In the genomic region with DNA sequence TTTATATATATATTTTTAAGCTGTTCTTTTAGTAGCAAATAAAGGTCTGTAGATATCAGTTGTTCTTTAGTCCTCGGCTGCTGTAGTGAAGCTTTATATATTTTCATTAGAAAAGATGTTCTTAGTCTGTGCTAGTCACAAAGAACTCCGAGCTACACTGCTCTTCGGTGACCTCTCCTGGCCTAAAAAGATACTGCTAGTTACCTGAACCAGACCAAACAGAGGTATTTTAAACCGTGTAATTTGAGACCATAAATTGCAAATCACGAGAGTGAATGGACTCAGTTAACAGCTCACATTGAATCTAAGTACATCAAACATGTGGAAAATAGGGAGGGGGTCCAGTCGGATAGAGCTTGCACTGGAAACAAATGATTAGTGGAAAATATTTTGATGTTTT, we compare ENCODE assay signal across 8 mouse cellular contexts.
DNase-seq lines count a peak whose midpoint lies in the region; ATAC-seq and TF ChIP-seq lines count a peak whose summit lies in the region.

No protein-coding gene starts in this region.

- peak; percentile 53 for DNase-seq in intestine, embryonic 14.5 days (ENCODE audit: low spot score)
- DNase-seq in ES-E14 (ENCODE audit: low read depth, low spot score), result peak; percentile 37
- peak; percentile 77 to 81 for DNase-seq in cerebellum, postnatal 14 days
- DNase-seq in hindbrain, embryonic 14.5 days (ENCODE audit: low spot score), result peak; percentile 83
- DNase-seq in lung, postnatal 14 days, result peak; percentile 13

- WGBS in intestine, embryonic 14.5 days, result 13% methylated on average over 6 of the region's 6 CpGs
- 13% methylated on average over 6 of the region's 6 CpGs for WGBS in intestine, embryonic 16.5 days
- WGBS in hindbrain, embryonic 14.5 days, result 17% methylated on average over 6 of the region's 6 CpGs
- WGBS in heart, embryonic 11.5 days (ENCODE audit: insufficient replicate concordance), result 16% methylated on average over 6 of the region's 6 CpGs

- ATAC-seq in intestine, embryonic 14.5 days (replicated peaks; ENCODE audit: low FRiP score, low TSS enrichment, low read depth), result 0 out of 2 replicates have a peak, but pooled peaks have one; percentile 32
- no peak for ATAC-seq in intestine, embryonic 16.5 days
- 0 out of 2 replicates have a peak, but pooled peaks have one; percentile 72 for ATAC-seq in hindbrain, embryonic 14.5 days (ENCODE audit: low FRiP score)
- no peak for ATAC-seq in monocyte, adult 5-6 weeks (replicated peaks; ENCODE audit: insufficient number of reproducible peaks, low FRiP score, low TSS enrichment, poor library complexity, severe bottlenecking)
- ATAC-seq in heart, embryonic 11.5 days (replicated peaks; ENCODE audit: insufficient number of reproducible peaks, low FRiP score, low TSS enrichment), result no peak

- in situ Hi-C loops in ES-E14 (cut with MboI; ENCODE audit: low sequenced_read_pairs in 2 of 2, unreplicated experiment in 2 of 2), result no loop called here

- no peak overlapping the region for H3K27ac ChIP-seq in intestine, embryonic 14.5 days (ENCODE audit: low read depth)
- no peak overlapping the region for H3K27ac ChIP-seq in intestine, embryonic 16.5 days (ENCODE audit: low read length)
- no peak overlapping the region for H3K27ac ChIP-seq in ES-E14 (ENCODE audit: insufficient read depth, low read depth, low read length, poor library complexity, severe bottlenecking)
- H3K27ac ChIP-seq in hindbrain, embryonic 14.5 days, result no peak overlapping the region
- H3K27ac ChIP-seq in heart, embryonic 11.5 days (ENCODE audit: low read depth, low read length), result no peak overlapping the region

- no peak overlapping the region for H3K9ac ChIP-seq in intestine, embryonic 14.5 days (ENCODE audit: low read length)
- H3K9ac ChIP-seq in intestine, embryonic 16.5 days (ENCODE audit: low read depth, low read length), result no peak overlapping the region
- no peak overlapping the region for H3K9ac ChIP-seq in ES-E14 (ENCODE audit: insufficient read depth, low read depth, low read length, poor library complexity, severe bottlenecking)
- no peak overlapping the region for H3K9ac ChIP-seq in hindbrain, embryonic 14.5 days
- no peak overlapping the region for H3K9ac ChIP-seq in heart, embryonic 11.5 days (ENCODE audit: low read depth, low read length)

- H3K36me3 ChIP-seq in intestine, embryonic 14.5 days (ENCODE audit: control insufficient read depth, insufficient read depth, low read length), result no peaks in the 10 kb centered on the region
- H3K36me3 ChIP-seq in intestine, embryonic 16.5 days (ENCODE audit: control insufficient read depth, insufficient read depth, low read length), result no peaks in the 10 kb centered on the region
- no peaks in the 10 kb centered on the region for H3K36me3 ChIP-seq in ES-E14 (ENCODE audit: control insufficient read depth, insufficient read depth, low read length, poor library complexity, severe bottlenecking)
- no peaks in the 10 kb centered on the region for H3K36me3 ChIP-seq in hindbrain, embryonic 14.5 days (replicated peaks; ENCODE audit: control insufficient read depth, insufficient read depth)
- H3K36me3 ChIP-seq in heart, embryonic 11.5 days (ENCODE audit: control insufficient read depth, insufficient read depth, low read length), result no peaks in the 10 kb centered on the region

- H3K4me2 ChIP-seq in intestine, embryonic 14.5 days (ENCODE audit: low read length), result no peak overlapping the region
- H3K4me2 ChIP-seq in intestine, embryonic 16.5 days (ENCODE audit: low read depth, low read length), result no peak overlapping the region
- no peak overlapping the region for H3K4me2 ChIP-seq in hindbrain, embryonic 14.5 days (replicated peaks)
- no peak overlapping the region for H3K4me2 ChIP-seq in heart, embryonic 11.5 days

- no peak overlapping the region for H3K4me3 ChIP-seq in intestine, embryonic 14.5 days (ENCODE audit: low read depth, low read length)
- H3K4me3 ChIP-seq in intestine, embryonic 16.5 days (ENCODE audit: low read length), result no peak overlapping the region
- no peak overlapping the region for H3K4me3 ChIP-seq in ES-E14 (ENCODE audit: insufficient read depth in 1 of 2, low read depth in 1 of 2, low read length in 2 of 2, poor library complexity in 1 of 2, severe bottlenecking in 1 of 2)
- H3K4me3 ChIP-seq in hindbrain, embryonic 14.5 days (replicated peaks; ENCODE audit: low read length), result no peak overlapping the region
- no peak overlapping the region for H3K4me3 ChIP-seq in heart, embryonic 11.5 days (ENCODE audit: low read depth, low read length)

- H3K4me1 ChIP-seq in intestine, embryonic 14.5 days (replicated peaks; ENCODE audit: control insufficient read depth, insufficient read depth, low read length), result no peaks in the 10 kb centered on the region
- no peaks in the 10 kb centered on the region for H3K4me1 ChIP-seq in intestine, embryonic 16.5 days (ENCODE audit: control insufficient read depth, insufficient read depth, low read length)
- H3K4me1 ChIP-seq in ES-E14 (ENCODE audit: control insufficient read depth in 2 of 2, insufficient read depth in 2 of 2, low read length in 2 of 2, poor library complexity in 1 of 2), result no peaks in the 10 kb centered on the region
- H3K4me1 ChIP-seq in hindbrain, embryonic 14.5 days (replicated peaks; ENCODE audit: control insufficient read depth, insufficient read depth, low read length), result no peaks in the 10 kb centered on the region
- no peaks in the 10 kb centered on the region for H3K4me1 ChIP-seq in heart, embryonic 11.5 days (ENCODE audit: control insufficient read depth, insufficient read depth, low read length)

- H3K27me3 ChIP-seq in intestine, embryonic 14.5 days (replicated peaks; ENCODE audit: control insufficient read depth, insufficient read depth, low read length), result no peaks in the 10 kb centered on the region
- no peaks in the 10 kb centered on the region for H3K27me3 ChIP-seq in intestine, embryonic 16.5 days (replicated peaks; ENCODE audit: control insufficient read depth, insufficient read depth, low read length)
- no peaks in the 10 kb centered on the region for H3K27me3 ChIP-seq in hindbrain, embryonic 14.5 days (ENCODE audit: control insufficient read depth, insufficient read depth, low read length)
- no peaks in the 10 kb centered on the region for H3K27me3 ChIP-seq in heart, embryonic 11.5 days (ENCODE audit: control insufficient read depth, insufficient read depth, low read length)

- no peaks in the 10 kb centered on the region for H3K9me3 ChIP-seq in intestine, embryonic 14.5 days (ENCODE audit: control insufficient read depth, low read length)
- no peaks in the 10 kb centered on the region for H3K9me3 ChIP-seq in intestine, embryonic 16.5 days (ENCODE audit: control insufficient read depth, low read length)
- H3K9me3 ChIP-seq in ES-E14 (ENCODE audit: control insufficient read depth, insufficient read depth, low read depth, low read length), result no peaks in the 10 kb centered on the region
- H3K9me3 ChIP-seq in hindbrain, embryonic 14.5 days (ENCODE audit: control insufficient read depth, low read length), result no peaks in the 10 kb centered on the region
- H3K9me3 ChIP-seq in heart, embryonic 11.5 days (replicated peaks; ENCODE audit: control insufficient read depth, low read length), result no peaks in the 10 kb centered on the region

TF ChIP-seq in ES-E14, 5 proteins besides CTCF, POLR2A, EP300 and RAD21:
- TF ChIP-seq ZNF384 (IDR thresholded peaks at IDR 0.05; ENCODE audit: low read depth, low read length) (no peak), ZC3H11A (IDR thresholded peaks at IDR 0.05; ENCODE audit: borderline replicate concordance, low read depth, low read length) (0 out of 2 replicates have a peak, but pooled peaks have one; percentile 39), CHD2 (IDR thresholded peaks at IDR 0.05; ENCODE audit: low read depth, low read length) (no peak), HCFC1 (IDR thresholded peaks at IDR 0.05; ENCODE audit: borderline replicate concordance, insufficient read depth, low read length) (no peak), MAFK (IDR thresholded peaks at IDR 0.05; ENCODE audit: insufficient read depth, low read depth, low read length) (no peak)
TF ChIP-seq in ES-E14: peak in this region for 1.

Comparison
In these comparisons a context has a peak if more than half of its experiments do, and no peak if none do; other contexts are left out.
1. ATAC-seq: peak in intestine, embryonic 14.5 days (single experiment) and hindbrain, embryonic 14.5 days (single experiment); none in intestine, embryonic 16.5 days (single experiment), monocyte, adult 5-6 weeks (single experiment) and heart, embryonic 11.5 days (single experiment).
2. DNase-seq: peak in every context shown above with its lines; median percentile 83 in hindbrain, embryonic 14.5 days; 79 in cerebellum, postnatal 14 days; 53 in intestine, embryonic 14.5 days; 37 in ES-E14; 13 in lung, postnatal 14 days.